Mouse (Mus musculus): ENCODE data around the gene F2rl1. TPM values are rescaled to one million over a fixed set of nuclear protein-coding genes. Genes with fewer than 3 reads are reported as not detected.
A peak's percentile ranks its signal among the peaks of the same experiment; 100 is the strongest.

The F2rl1 gene
- polyA plus RNA-seq, 1 experiment from 2014 or later: 0.43 TPM

- Histone ChIP-seq H3K36me3 (ENCODE audit: control insufficient read depth, insufficient read depth, low read length) (no peaks in the 10 kb centered on the region), H3K9me3 (ENCODE audit: control insufficient read depth, low read length) (no peaks in the 10 kb centered on the region), H3K4me3 (ENCODE audit: low read depth, low read length) (no peak overlapping the region), H3K27me3 (replicated peaks; ENCODE audit: control insufficient read depth, insufficient read depth, low read length) (no peaks in the 10 kb centered on the region), H3K4me2 (no peak overlapping the region), H3K9ac (ENCODE audit: low read depth, low read length) (no peak overlapping the region), H3K27ac (ENCODE audit: low read depth, low read length) (no peak overlapping the region), H3K4me1 (replicated peaks; ENCODE audit: control insufficient read depth, insufficient read depth, low read length) (no peaks in the 10 kb centered on the region)
- WGBS: 56% methylated on average over 8 of the region's 8 CpGs
- no peak for ATAC-seq (replicated peaks; ENCODE audit: low FRiP score)
- DNase-seq (ENCODE audit: low spot score): no peak
These were observed 30.2 kb downstream of the F2rl1 start for GRCm38 (mm10) chr13:95494812-95495211.

GRCm38 (mm10) chr13:95493296-95493695 is 31.7 kb downstream of the F2rl1 start:
- Histone ChIP-seq H3K4me2 (no peak overlapping the region), H3K9me3 (ENCODE audit: control insufficient read depth, low read length) (no peaks in the 10 kb centered on the region), H3K27ac (ENCODE audit: low read depth, low read length) (no peak overlapping the region), H3K4me3 (ENCODE audit: low read depth, low read length) (no peak overlapping the region), H3K36me3 (ENCODE audit: control insufficient read depth, insufficient read depth, low read length) (no peaks in the 10 kb centered on the region), H3K4me1 (replicated peaks; ENCODE audit: control insufficient read depth, insufficient read depth, low read length) (no peaks in the 10 kb centered on the region), H3K9ac (ENCODE audit: low read depth, low read length) (no peak overlapping the region), H3K27me3 (replicated peaks; ENCODE audit: control insufficient read depth, insufficient read depth, low read length) (no peaks in the 10 kb centered on the region)
- WGBS: 62% methylated on average over 5 of the region's 5 CpGs
- ATAC-seq (replicated peaks; ENCODE audit: low FRiP score): no peak
- no peak for DNase-seq (ENCODE audit: low spot score)

DNA sequence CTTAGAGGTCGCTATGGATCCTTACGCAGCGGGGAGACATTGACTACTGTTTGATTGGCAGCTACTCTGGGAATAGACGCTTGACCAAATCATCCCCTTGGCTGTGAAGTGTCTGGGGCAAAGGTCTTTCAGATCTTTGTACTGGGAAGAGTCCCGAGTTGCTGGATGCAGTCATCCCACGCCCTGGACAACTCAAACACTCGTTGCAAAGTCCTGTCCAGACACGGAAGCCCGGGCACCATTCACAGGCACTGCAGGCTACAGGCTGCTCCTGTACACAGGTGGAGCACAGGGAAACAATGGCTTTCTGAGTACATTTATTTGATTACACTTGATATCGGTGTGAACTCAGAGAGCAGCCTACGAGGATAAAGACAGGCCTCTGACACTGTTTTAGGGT is 33.7 kb downstream of the F2rl1 start:
- Histone ChIP-seq H3K27me3 (replicated peaks; ENCODE audit: control insufficient read depth, insufficient read depth, low read length) (no peaks in the 10 kb centered on the region), H3K4me3 (ENCODE audit: low read depth, low read length) (no peak overlapping the region), H3K4me1 (replicated peaks; ENCODE audit: control insufficient read depth, insufficient read depth, low read length) (no peaks in the 10 kb centered on the region), H3K9ac (ENCODE audit: low read depth, low read length) (no peak overlapping the region), H3K36me3 (ENCODE audit: control insufficient read depth, insufficient read depth, low read length) (no peaks in the 10 kb centered on the region), H3K4me2 (no peak overlapping the region), H3K9me3 (ENCODE audit: control insufficient read depth, low read length) (no peaks in the 10 kb centered on the region), H3K27ac (ENCODE audit: low read depth, low read length) (no peak overlapping the region)
- WGBS: 69% methylated on average over 11 of the region's 11 CpGs
- ATAC-seq (replicated peaks; ENCODE audit: low FRiP score) (no peak), DNase-seq (ENCODE audit: low spot score) (no peak)

- ATAC-seq (replicated peaks; ENCODE audit: low FRiP score) (no peak), DNase-seq (ENCODE audit: low spot score) (no peak)
- peaks cover 3% of the 10 kb centered on the region for H3K27me3 ChIP-seq (replicated peaks; ENCODE audit: control insufficient read depth, insufficient read depth, low read length)
- no peaks in the 10 kb centered on the region for H3K9me3 ChIP-seq (ENCODE audit: control insufficient read depth, low read length)
- H3K27ac ChIP-seq (ENCODE audit: low read depth, low read length): no peak overlapping the region
- no peak overlapping the region for H3K9ac ChIP-seq (ENCODE audit: low read depth, low read length)
- H3K4me3 ChIP-seq (ENCODE audit: low read depth, low read length): no peak overlapping the region
- 53% methylated on average over 5 of the region's 5 CpGs for WGBS
- no peaks in the 10 kb centered on the region for H3K4me1 ChIP-seq (replicated peaks; ENCODE audit: control insufficient read depth, insufficient read depth, low read length)
- no peak overlapping the region for H3K4me2 ChIP-seq
- H3K36me3 ChIP-seq (ENCODE audit: control insufficient read depth, insufficient read depth, low read length): no peaks in the 10 kb centered on the region
These were observed 40.4 kb downstream of the F2rl1 start for GRCm38 (mm10) chr13:95484664-95485063.

DNA sequence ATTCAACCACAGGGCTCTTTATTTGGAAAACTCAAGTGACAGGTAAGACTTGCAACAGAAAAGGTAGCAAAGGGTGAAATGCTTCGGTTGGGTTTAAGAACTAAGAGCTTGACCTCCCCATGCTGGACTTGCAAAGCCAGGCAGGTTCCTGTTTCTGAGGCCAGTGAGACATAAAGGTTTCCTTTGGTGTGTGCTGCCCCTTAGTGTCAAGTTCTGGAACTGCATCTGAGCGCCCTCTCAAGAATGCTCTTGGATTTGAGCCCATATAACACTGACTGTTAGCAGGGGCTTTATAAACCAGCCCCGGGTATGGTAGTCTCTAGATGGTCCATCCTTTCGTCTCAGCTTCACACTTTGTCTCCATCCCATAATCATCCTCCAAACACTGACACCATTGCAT is 43.6 kb downstream of the F2rl1 start:
- DNase-seq (ENCODE audit: low spot score) (peak; percentile 73), ATAC-seq (replicated peaks; ENCODE audit: low FRiP score) (no peak)
- no peak overlapping the region for H3K4me2 ChIP-seq

DNA sequence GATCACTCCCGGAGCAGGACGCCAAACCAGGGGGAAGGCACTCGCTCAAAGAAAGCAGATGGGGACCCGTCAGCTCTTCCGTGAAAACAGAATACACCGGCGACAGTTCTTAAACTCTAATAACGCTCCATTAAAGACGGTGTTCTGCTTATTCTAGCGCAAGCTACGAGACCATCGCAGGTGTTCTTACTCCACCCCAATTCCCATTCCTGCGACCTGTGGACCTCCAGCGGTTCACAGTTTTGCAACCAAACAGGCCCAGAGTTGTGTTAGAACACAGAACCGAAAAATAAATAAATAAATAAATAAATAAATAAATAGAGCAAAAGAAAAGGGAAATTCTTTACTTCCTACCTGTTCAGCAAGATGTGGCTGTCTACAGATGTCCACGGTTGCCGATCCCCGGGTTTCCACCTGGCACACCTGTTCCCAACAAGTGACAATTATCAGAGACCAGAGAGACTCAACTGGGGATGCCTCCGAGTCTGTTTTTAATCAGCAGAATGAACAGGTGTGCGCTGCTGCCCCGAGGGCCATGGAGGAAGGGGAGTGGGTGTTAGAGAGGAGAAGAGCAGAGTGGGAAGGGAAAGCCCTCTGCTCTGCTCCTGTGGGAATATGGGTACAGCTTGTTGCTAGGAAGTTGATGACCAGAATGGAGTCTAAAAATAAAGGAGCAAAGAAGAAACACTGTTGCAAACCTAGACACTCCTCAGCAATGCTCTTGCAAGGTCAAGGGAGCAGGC is 46.2 kb downstream of the F2rl1 start, which contains the start of gene S100z:
TSS of gene S100z (minus strand) at position 51 of the 743 bp plus-strand sequence.
- ATAC-seq (replicated peaks; ENCODE audit: low FRiP score): no peak
- no peaks in the 10 kb centered on the region for H3K9me3 ChIP-seq (ENCODE audit: control insufficient read depth, low read length)
- H3K9ac ChIP-seq (ENCODE audit: low read depth, low read length): no peak within 1 kb of the TSS
- H3K4me1 ChIP-seq (replicated peaks; ENCODE audit: control insufficient read depth, insufficient read depth, low read length): peaks cover 11% of the 10 kb centered on the region
- WGBS: 85% methylated on average over 21 of the region's 21 CpGs
- peaks cover 6% of the 10 kb centered on the region for H3K27me3 ChIP-seq (replicated peaks; ENCODE audit: control insufficient read depth, insufficient read depth, low read length)
- no peak for DNase-seq (ENCODE audit: low spot score)
- no peak within 1 kb of the TSS for H3K4me2 ChIP-seq
- no peaks in the 10 kb centered on the region for H3K36me3 ChIP-seq (ENCODE audit: control insufficient read depth, insufficient read depth, low read length)
- H3K4me3 ChIP-seq (ENCODE audit: low read depth, low read length): no peak within 1 kb of the TSS
- H3K27ac ChIP-seq (ENCODE audit: low read depth, low read length): no peak within 1 kb of the TSS

More for the DNA sequence above, 43.6 kb downstream of the F2rl1 start:
- H3K4me1 ChIP-seq (replicated peaks; ENCODE audit: control insufficient read depth, insufficient read depth, low read length): no peaks in the 10 kb centered on the region
- H3K9me3 ChIP-seq (ENCODE audit: control insufficient read depth, low read length): no peaks in the 10 kb centered on the region
- H3K27me3 ChIP-seq (replicated peaks; ENCODE audit: control insufficient read depth, insufficient read depth, low read length): peaks cover 6% of the 10 kb centered on the region
- no peak overlapping the region for H3K4me3 ChIP-seq (ENCODE audit: low read depth, low read length)
- no peak overlapping the region for H3K9ac ChIP-seq (ENCODE audit: low read depth, low read length)
- WGBS: 11% methylated on average over 4 of the region's 4 CpGs
- no peak overlapping the region for H3K27ac ChIP-seq (ENCODE audit: low read depth, low read length)
- H3K36me3 ChIP-seq (ENCODE audit: control insufficient read depth, insufficient read depth, low read length): no peaks in the 10 kb centered on the region

DNA sequence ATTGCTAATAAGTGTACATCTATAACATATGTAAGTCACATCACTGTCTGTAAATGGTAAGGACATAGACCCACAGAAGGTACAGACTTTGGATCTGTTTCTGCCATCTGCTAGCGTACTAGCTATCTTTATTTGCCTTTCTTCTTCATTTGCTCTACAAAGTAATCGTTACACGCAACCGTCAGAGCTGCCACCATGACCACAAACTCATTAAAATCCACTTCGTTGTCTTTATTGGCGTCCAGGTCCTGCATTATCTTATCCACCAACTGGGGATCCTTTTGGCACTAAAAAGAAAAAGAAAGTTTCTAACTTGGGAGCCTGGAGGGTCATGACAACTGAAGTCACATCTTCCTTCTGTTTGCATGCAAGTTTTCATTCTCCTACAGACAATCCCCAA is 47.9 kb downstream of the F2rl1 start:
- H3K36me3 ChIP-seq (ENCODE audit: control insufficient read depth, insufficient read depth, low read length): no peaks in the 10 kb centered on the region
- peaks cover 6% of the 10 kb centered on the region for H3K27me3 ChIP-seq (replicated peaks; ENCODE audit: control insufficient read depth, insufficient read depth, low read length)
- H3K4me3 ChIP-seq (ENCODE audit: low read depth, low read length): no peak overlapping the region
- H3K27ac ChIP-seq (ENCODE audit: low read depth, low read length): no peak overlapping the region
- H3K9me3 ChIP-seq (ENCODE audit: control insufficient read depth, low read length): no peaks in the 10 kb centered on the region
- no peak overlapping the region for H3K4me2 ChIP-seq
- ATAC-seq (replicated peaks; ENCODE audit: low FRiP score): no peak
- WGBS: 69% methylated on average over 6 of the region's 6 CpGs
- no peak overlapping the region for H3K9ac ChIP-seq (ENCODE audit: low read depth, low read length)
- DNase-seq (ENCODE audit: low spot score): no peak
- H3K4me1 ChIP-seq (replicated peaks; ENCODE audit: control insufficient read depth, insufficient read depth, low read length): peaks cover 12% of the 10 kb centered on the region

DNA sequence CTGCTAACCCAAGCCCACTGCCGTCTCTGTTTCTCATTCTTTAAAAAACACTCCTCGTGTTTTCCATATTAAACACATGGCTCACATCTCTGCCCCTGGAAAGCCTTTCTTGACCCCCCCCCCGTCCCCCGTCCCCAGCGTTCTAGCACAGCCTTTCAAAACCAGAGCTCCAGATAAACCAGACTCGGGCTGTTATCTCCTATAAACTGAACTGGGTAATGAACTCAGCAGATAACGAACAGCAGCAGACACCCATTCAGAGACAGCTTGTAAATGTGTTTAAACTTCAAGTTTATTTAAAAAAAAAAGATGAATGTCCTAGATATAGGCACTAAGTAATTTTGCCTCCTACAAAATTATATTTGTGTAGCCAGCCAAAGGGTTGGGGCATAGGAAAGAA is 49.9 kb downstream of the F2rl1 start:
- 21% methylated on average over 7 of the region's 7 CpGs for WGBS
- H3K4me2 ChIP-seq: no peak overlapping the region
- peak; percentile 78; the same call in 1 of the 2 replicates for ATAC-seq (replicated peaks; ENCODE audit: low FRiP score)

GRCm38 (mm10) chr13:95474294-95474693 is 50.7 kb downstream of the F2rl1 start:
- WGBS: 49% methylated on average over 3 of the region's 3 CpGs
- no peak overlapping the region for H3K4me3 ChIP-seq (ENCODE audit: low read depth, low read length)
- no peaks in the 10 kb centered on the region for H3K9me3 ChIP-seq (ENCODE audit: control insufficient read depth, low read length)
- ATAC-seq (replicated peaks; ENCODE audit: low FRiP score): peak; percentile 85
- peak overlapping the region; percentile 5; the same call in 1 of the 2 replicates for H3K4me2 ChIP-seq
- peaks cover 12% of the 10 kb centered on the region for H3K4me1 ChIP-seq (replicated peaks; ENCODE audit: control insufficient read depth, insufficient read depth, low read length)
- peaks cover 3% of the 10 kb centered on the region; the same call in 1 of the 2 replicates for H3K27me3 ChIP-seq (replicated peaks; ENCODE audit: control insufficient read depth, insufficient read depth, low read length)
- no peaks in the 10 kb centered on the region for H3K36me3 ChIP-seq (ENCODE audit: control insufficient read depth, insufficient read depth, low read length)
- H3K27ac ChIP-seq (ENCODE audit: low read depth, low read length): no peak overlapping the region
- no peak for DNase-seq (ENCODE audit: low spot score)
- no peak overlapping the region for H3K9ac ChIP-seq (ENCODE audit: low read depth, low read length)

More for the DNA sequence above, 49.9 kb downstream of the F2rl1 start:
- H3K27ac ChIP-seq (ENCODE audit: low read depth, low read length): no peak overlapping the region
- no peaks in the 10 kb centered on the region for H3K36me3 ChIP-seq (ENCODE audit: control insufficient read depth, insufficient read depth, low read length)
- no peak for DNase-seq (ENCODE audit: low spot score)
- no peak overlapping the region for H3K9ac ChIP-seq (ENCODE audit: low read depth, low read length)
- H3K9me3 ChIP-seq (ENCODE audit: control insufficient read depth, low read length): no peaks in the 10 kb centered on the region
- peaks cover 3% of the 10 kb centered on the region; the same call in 1 of the 2 replicates for H3K27me3 ChIP-seq (replicated peaks; ENCODE audit: control insufficient read depth, insufficient read depth, low read length)
- no peak overlapping the region for H3K4me3 ChIP-seq (ENCODE audit: low read depth, low read length)
- H3K4me1 ChIP-seq (replicated peaks; ENCODE audit: control insufficient read depth, insufficient read depth, low read length): peaks cover 12% of the 10 kb centered on the region
